Mouse (Mus musculus): ENCODE results near the gene Kcnj1.

DNA sequence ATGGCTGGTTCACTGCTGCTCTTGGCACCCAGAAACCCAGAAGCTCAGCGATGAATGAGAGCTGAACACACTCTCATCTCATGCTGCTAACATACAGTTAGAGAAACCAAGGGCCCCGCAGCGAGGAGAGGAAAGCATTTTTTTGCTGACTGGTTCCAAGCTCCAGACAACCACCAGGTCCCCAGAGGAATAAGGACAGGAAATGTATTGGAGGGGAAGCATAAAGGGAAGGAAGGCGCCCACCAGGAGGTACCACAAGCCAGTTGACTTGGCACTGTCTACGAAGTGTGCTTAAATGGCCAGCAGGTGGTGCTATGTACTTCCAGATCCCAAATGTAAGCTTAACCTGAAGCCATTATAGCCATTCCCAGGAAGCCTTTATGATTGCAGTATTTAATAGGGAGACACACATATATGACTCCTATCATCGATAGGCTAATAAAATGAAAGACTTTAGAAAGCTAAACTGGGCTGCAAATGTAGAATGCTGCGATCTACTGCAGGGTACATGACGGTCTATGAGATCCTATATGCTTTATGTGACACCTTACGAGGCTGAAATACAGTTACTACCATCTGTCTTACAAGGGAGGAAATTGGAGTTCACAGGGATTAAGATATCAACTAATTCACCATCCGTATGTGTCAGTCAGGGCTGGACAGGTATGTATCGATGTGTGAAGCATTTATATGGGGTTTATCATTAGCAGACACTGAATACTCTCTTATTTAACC is 33.1 kb downstream of the Kcnj1 start:
- TF ChIP-seq CTCF (IDR thresholded peaks at IDR 0.05; ENCODE audit: low read depth) (peak; percentile 92), EP300 (optimal IDR thresholded peaks at IDR 0.05) (no peak)

Measured in stomach, postnatal 0 days (tissue).